Mouse (Mus musculus) hematopoietic stem cell, adult 5-6 weeks (primary cell): ENCODE measurements around the gene Atp4b. TPM values are rescaled to one million over a fixed set of nuclear protein-coding genes. Genes with fewer than 3 reads are reported as not detected.

Experiments
- ATAC-seq, 2 experiments: fragments of 125-278 bp in 1 of 2; replicated peaks in 1 of 2; 2 replicates each; pipeline ENCODE4 v1.8.0; 2016 to 2017; ENCODE audit warnings: inconsistent platforms in 2 of 2, mild to moderate bottlenecking in 2 of 2, moderate number of reproducible peaks in 2 of 2, low read depth in 1 of 2, moderate TSS enrichment in 1 of 2; ENCODE audit not compliant: low FRiP score in 2 of 2, poor library complexity in 2 of 2, severe bottlenecking in 2 of 2, insufficient read depth in 1 of 2, low TSS enrichment in 1 of 2
- total RNA-seq: library from RNA; stranded (forward); fragments of 172-1452, 232-1000 nt; gene quantifications from 2 replicates; pipeline ENCODE4 v1.2.3, GENCODE M21; 2017

Gene Atp4b
- total RNA-seq, 1 experiment from 2014 or later, result not detected

DNA sequence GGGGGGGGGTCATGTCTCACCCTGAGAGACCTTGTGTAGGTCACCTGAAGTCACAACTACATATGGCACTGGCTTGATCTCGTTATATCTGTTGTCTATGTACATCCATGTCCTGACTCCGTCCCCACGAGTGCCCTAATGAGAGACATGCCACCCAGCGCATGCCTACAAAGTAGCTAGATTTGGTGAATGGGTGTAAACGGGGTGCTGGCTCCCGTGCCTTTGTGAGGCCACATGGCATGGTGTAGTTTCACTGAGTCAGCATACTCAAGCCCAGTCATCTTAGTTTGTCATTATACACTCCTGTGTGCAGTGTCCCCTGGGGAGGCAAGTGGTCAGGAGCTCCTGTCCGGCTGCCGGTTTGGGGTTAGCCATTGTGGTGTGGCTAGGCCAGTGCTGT, 56.0 kb downstream of the Atp4b start:
- ATAC-seq, result no peak

DNA sequence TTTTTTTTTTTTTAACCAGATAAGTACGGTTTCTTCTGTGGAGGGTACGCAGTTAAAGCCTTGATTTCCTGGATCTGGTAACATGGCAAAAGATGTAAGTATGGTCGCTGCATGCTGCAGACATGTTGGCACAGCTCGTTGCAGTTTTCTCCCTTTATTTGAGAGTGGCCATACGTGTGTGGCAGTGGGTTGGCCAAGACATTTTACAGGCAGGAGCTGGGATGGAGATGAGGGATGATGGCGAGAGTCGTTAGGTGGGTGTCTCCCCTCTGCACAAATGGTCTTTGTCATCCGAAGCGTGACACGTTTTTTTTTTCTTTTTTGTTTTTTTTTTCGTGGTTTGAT, 57.0 kb downstream of the Atp4b start:
- no peak for ATAC-seq

DNA sequence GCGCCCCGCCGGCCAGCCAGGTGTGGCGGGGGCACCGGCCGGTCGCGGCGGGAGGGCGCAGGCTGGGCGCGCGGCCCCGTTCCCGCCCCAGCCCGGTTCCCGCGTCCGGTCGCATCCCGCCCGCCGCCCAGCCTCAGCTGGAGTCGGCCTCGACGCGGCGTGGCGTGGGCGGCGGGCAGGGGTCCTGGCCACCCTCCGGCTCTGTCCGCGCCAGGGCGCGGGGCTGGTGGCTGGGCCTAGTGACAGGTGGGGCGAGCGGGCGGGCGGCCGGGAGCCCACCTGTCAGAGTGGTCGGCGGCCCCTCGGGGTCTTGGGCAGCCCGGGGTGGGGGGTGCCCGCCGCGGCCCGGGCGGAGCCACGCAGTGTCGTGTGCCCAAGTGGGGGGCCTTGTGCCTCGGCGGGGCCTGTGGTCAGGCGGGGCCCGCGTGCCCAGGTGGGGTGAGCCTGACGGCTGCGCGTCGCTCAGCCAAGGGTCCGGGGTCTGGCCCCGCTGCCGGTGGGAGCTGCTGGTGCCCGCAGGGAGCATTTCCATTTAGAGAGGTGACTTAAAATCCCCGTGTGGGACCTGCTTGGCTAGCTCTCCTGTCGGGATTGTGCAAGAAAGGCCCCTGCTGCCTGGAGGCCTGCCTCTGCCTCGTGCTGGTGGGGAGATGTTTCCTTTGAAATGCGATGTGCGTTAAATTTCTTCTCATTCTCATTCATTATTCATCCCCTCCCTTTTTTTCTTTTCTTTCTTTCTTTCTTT, 57.6 kb downstream of the Atp4b start:
- no peak for ATAC-seq

- ATAC-seq, result peak; percentile 53 to 61
Observed at GRCm38 (mm10) chr8:13338255-13338860, 58.3 kb downstream of the Atp4b start, which contains the start of gene Tfdp1. Gene Tfdp1, plus strand, starts transcription at chr8:13338751.

DNA sequence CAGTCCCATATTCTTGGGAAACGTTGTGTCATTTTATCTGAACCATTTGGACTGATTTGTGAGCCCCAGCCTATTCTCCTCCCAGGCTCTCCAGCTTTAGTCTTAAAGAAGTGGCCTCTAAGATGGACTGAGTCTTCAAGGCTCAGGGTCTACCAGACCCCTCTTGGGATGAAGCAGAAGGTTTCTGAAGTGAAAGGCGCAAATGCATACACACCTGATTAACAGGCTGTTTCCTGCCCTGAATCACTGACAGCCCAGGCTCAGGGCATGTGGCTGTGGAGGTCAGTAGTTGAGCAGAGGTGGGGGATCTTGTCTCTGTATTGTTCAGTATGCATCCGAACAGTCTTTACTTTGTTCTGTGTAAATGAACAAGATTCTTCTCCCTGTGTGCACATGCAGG, 58.9 kb downstream of the Atp4b start:
- no peak for ATAC-seq

GRCm38 (mm10) chr8:13337245-13337644, 59.4 kb downstream of the Atp4b start:
- peak; percentile 63 to 66 for ATAC-seq

Other genes starting within 250 kb of the Atp4b start
- 138 and 151 TPM in 2 replicates for gene Lamp1, start 237.7 kb downstream of the Atp4b start, total RNA-seq
- gene Grtp1, start 196.2 kb downstream of the Atp4b start, total RNA-seq, result 0.63 and 1.2 TPM in 2 replicates
- not detected in 2 replicates for gene Adprhl1, start 142.7 kb downstream of the Atp4b start, total RNA-seq
- gene Dcun1d2, start 108.7 kb downstream of the Atp4b start, total RNA-seq, result 17.7 and 22.1 TPM in 2 replicates
- gene Tmco3, start 108.6 kb downstream of the Atp4b start, total RNA-seq, result 7.8 and 8.9 TPM in 2 replicates
- 110 and 129 TPM in 2 replicates for gene Tfdp1, start 58.1 kb downstream of the Atp4b start, total RNA-seq
- not detected in 2 replicates for gene Grk1, start 8.3 kb upstream of the Atp4b start, total RNA-seq
- not detected in 2 replicates for gene Tmem255b, start 38.4 kb upstream of the Atp4b start, total RNA-seq
- gene Gas6, start 97.7 kb upstream of the Atp4b start, total RNA-seq, result 14.1 and 17.4 TPM in 2 replicates
- gene 1700029H14Rik, start 165.6 kb upstream of the Atp4b start, total RNA-seq, result 0.38 TPM in 1 of 2 replicates, not detected in the other